Mouse (Mus musculus) hindbrain, embryonic 16.5 days (tissue): ENCODE measurements at regions not wholly inside any gene's neighbourhood (a gene's known extent, or its start where the extent isn't known, plus 50 kb on each side); places are given as distances from the start of the nearest gene placed in this dataset.

ENCODE experiments used
- ATAC-seq: fragments of 200-750 bp; cut with Nextera tagmentation; 2 replicates; pipeline ENCODE4 v1.8.0; 2017; ENCODE audit warnings: moderate TSS enrichment, moderate library complexity
- H3K27ac ChIP-seq: fragments of 300-500 bp; sonication (generic); 2 replicates; pipeline ENCODE4 v1.5.1; 2014; ENCODE audit warnings: low read depth, mild to moderate bottlenecking, control low read depth, low read length, moderate library complexity
- H3K27me3 ChIP-seq: fragments of 300-500 bp; sonication (generic); replicated peaks from 2 replicates; pipeline ENCODE4 v1.6.1; 2014; ENCODE audit warnings: low read length; ENCODE audit not compliant: control insufficient read depth, insufficient read depth
- H3K36me3 ChIP-seq: fragments of 300-500 bp; sonication (generic); 2 replicates; pipeline ENCODE4 v1.6.1; 2014; ENCODE audit warnings: mild to moderate bottlenecking, low read length, moderate library complexity, mixed read lengths; ENCODE audit not compliant: control insufficient read depth, insufficient read depth
- H3K4me1 ChIP-seq: fragments of 300-500 bp; sonication (generic); 2 replicates; pipeline ENCODE4 v1.6.1; 2014; ENCODE audit warnings: low read depth, low read length; ENCODE audit not compliant: control insufficient read depth, insufficient read depth
- H3K4me2 ChIP-seq: fragments of 300-500 bp; sonication (generic); 2 replicates; pipeline ENCODE4 v1.6.1; 2014; ENCODE audit warnings: mild to moderate bottlenecking, low read length, control low read depth, moderate library complexity
- H3K4me3 ChIP-seq: fragments of 300-500 bp; sonication (generic); 2 replicates; pipeline ENCODE4 v1.5.1; 2014; ENCODE audit warnings: mild to moderate bottlenecking, low read length, control low read depth, moderate library complexity
- H3K9ac ChIP-seq: fragments of 300-500 bp; sonication (generic); 2 replicates; pipeline ENCODE4 v1.6.1; 2014; ENCODE audit warnings: low read depth, mild to moderate bottlenecking, control low read depth, low read length, moderate library complexity
- H3K9me3 ChIP-seq: fragments of 300-500 bp; sonication (generic); 2 replicates; pipeline ENCODE4 v1.6.1; 2014; ENCODE audit warnings: mild to moderate bottlenecking, low read length, moderate library complexity; ENCODE audit not compliant: control insufficient read depth
- WGBS: fragments of 180-500 bp; shearing (Covaris S2); extraction: QIAGEN DNeasy Blood & Tissue Kit; methylation state at CpG from one replicate; pipeline ENCODE4 v1.1.7; 2014; 5-methylcytosine and 5-hydroxymethylcytosine counted together

DNA sequence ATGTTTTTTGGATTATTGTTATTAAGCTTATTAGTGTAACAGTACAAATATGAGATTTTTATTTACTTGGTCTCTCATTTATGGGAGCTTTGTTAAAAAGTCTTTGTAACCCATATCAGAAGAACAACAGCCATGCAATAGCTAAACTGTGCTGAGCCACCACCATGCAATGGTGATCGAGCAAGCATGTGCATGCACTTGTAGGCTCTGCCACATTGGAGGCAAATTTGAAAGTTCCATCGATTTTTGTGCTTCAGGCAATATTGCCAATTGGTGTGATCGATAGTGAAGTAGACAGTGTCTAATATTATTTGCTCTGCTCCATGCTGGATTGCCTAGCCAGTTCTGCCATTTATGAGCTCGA lies 164.6 kb upstream of the Atp2b1 start:
- H3K4me3 ChIP-seq = no peak overlapping the region
- H3K4me1 ChIP-seq = no peaks in the 10 kb centered on the region; the same call in 1 of the 2 replicates
- no peaks in the 10 kb centered on the region for H3K36me3 ChIP-seq
- WGBS = 53% methylated on average over 4 of the region's 4 CpGs
- no peaks in the 10 kb centered on the region for H3K27me3 ChIP-seq
- no peak overlapping the region for H3K27ac ChIP-seq
- H3K4me2 ChIP-seq = no peak overlapping the region
- H3K9ac ChIP-seq = no peak overlapping the region
- H3K9me3 ChIP-seq = no peaks in the 10 kb centered on the region
- ATAC-seq = no peak

DNA sequence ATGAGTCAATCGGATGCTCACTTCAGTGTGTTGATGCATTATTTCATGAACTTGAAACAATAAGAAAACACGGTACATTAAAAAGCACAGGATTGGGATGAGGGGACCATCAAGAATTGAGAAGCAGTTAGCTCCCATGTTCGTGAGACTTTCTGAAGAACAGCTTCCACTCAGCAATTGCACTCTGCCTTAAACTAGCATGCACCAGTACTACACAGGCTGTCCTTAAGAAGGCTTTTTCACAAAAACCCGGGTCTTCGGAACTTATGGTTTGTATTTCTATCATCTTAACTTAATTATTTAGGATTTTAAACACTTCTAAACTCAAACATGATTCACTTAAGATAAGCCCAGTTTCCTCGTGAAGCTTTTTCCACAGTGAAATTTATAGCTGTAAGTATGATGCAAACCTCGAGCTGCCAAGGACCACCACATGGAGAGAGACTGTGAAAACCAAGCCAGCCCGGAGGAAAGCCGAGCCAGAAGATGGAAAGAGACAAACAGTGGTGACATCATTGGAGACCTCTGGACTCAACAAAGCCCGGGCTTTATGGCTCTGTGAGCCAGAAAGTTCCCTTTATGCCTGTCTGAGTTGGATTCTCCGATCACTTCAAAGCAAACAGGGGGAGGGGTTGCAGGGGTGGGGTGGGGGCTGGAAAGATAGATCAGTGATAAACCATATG lies 162.7 kb upstream of the Atp2b1 start:
- Histone ChIP-seq H3K9ac (no peak overlapping the region), H3K27me3 (no peaks in the 10 kb centered on the region), H3K27ac (no peak overlapping the region), H3K4me3 (no peak overlapping the region), H3K4me1 (no peaks in the 10 kb centered on the region; the same call in 1 of the 2 replicates), H3K9me3 (no peaks in the 10 kb centered on the region), H3K36me3 (no peaks in the 10 kb centered on the region), H3K4me2 (no peak overlapping the region)
- WGBS = 59% methylated on average over 11 of the region's 11 CpGs
- ATAC-seq = peak; percentile 73

DNA sequence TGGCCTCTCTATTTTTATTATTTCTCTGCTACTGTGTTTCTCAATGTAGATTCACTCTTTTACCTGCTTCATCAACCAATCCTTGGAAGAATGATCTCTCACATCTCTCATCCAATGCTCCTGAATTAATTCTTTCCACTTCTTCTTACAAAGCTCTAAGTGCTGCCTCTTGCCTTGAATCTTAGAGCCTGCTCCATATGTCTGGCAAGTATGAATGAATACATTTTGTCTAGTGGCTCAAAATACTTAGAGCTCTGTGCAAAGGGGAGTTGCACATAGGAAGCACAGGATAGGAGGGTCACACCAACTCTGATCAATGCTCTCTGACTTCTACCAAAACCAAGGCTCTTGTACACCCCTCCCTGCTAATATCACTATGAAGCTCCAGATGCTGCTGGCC lies 153.1 kb upstream of the Atp2b1 start:
- no peak overlapping the region for H3K9ac ChIP-seq
- no peaks in the 10 kb centered on the region for H3K36me3 ChIP-seq
- no peak overlapping the region for H3K4me2 ChIP-seq
- no peak overlapping the region for H3K27ac ChIP-seq
- no peaks in the 10 kb centered on the region for H3K4me1 ChIP-seq
- no peak for ATAC-seq
- peaks cover 4% of the 10 kb centered on the region for H3K9me3 ChIP-seq
- H3K4me3 ChIP-seq = no peak overlapping the region
- H3K27me3 ChIP-seq = no peaks in the 10 kb centered on the region

DNA sequence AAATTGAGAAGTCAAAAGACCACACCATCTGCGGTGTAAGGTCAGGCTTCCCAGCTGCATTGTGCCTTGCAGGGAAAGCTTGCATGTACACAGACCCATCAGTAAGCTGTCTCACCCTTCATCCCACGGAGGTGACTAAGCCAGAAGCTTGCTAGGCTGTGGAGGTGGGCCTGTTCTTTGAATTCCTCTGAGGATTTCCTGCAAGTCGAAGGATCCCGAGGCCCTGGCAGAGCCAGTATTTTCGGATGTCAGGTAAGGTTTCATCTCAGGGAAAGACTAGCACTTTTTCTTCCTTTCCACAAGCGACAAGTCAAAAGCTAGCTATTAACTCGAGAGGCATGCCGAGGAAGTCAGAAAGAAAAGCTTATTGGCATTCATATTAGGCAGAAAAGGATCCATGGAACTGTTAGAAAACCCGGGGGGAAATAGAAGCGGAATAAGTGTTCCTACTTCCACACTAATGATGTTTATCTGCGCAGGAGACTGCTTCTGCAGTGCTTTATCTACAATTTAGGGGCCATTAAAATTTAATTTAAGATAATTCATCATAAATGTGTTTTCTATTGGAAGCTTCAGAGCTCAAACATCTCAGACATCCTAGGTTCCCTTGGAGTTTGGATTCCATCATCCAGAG lies 148.3 kb upstream of the Atp2b1 start:
- 69% methylated on average over 11 of the region's 11 CpGs for WGBS
- Histone ChIP-seq H3K27me3 (no peaks in the 10 kb centered on the region), H3K9ac (no peak overlapping the region), H3K4me1 (no peaks in the 10 kb centered on the region), H3K27ac (no peak overlapping the region), H3K4me2 (no peak overlapping the region), H3K36me3 (no peaks in the 10 kb centered on the region), H3K4me3 (no peak overlapping the region), H3K9me3 (peaks cover 4% of the 10 kb centered on the region)
- peak; percentile 50; the same call in 1 of the 2 replicates for ATAC-seq

DNA sequence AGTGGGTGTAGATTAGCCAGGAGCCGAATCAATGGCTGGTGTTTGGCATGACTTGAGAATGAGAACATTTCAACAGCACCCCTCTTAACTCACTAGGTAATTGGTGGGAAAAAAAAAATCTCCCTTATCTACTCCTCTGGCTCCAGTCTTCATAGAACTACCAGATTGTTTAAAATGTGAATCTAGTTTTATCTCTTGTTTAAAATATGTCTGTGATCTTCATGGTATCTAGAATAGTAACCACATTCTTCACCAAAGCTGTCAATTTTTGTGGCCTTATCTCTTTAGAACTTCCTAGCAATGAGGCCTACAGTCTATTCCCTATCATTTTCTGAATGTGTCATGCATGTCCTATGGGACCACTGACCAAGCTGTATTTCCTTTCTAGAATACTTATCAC lies 134.4 kb upstream of the Atp2b1 start:
- no peak overlapping the region for H3K27ac ChIP-seq
- H3K4me3 ChIP-seq = no peak overlapping the region
- H3K9ac ChIP-seq = no peak overlapping the region
- H3K4me1 ChIP-seq = no peaks in the 10 kb centered on the region
- no peaks in the 10 kb centered on the region for H3K9me3 ChIP-seq
- 97% methylated on average over 1 of the region's 1 CpGs for WGBS
- no peak for ATAC-seq
- H3K4me2 ChIP-seq = no peak overlapping the region
- H3K36me3 ChIP-seq = no peaks in the 10 kb centered on the region
- H3K27me3 ChIP-seq = no peaks in the 10 kb centered on the region

DNA sequence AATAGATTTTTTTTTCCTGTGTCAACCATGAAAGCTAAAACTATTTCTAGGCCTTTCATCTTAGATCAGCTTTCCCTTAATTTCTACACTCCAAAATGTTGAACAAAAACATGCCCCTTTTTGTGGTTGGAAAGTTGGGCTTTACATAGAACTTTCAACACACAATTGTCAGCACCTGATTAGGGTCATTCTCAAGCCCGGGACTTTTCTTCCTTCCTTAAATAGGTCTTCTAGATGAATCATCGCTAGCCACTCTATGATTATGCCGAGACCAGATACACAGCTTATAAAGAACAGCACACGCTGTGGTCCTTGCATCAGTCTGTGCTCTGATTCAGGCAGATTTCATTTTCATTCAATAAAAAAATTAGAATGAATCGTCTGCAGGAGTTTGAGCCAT lies 133.3 kb upstream of the Atp2b1 start:
- no peak for ATAC-seq
- 89% methylated on average over 5 of the region's 5 CpGs for WGBS

DNA sequence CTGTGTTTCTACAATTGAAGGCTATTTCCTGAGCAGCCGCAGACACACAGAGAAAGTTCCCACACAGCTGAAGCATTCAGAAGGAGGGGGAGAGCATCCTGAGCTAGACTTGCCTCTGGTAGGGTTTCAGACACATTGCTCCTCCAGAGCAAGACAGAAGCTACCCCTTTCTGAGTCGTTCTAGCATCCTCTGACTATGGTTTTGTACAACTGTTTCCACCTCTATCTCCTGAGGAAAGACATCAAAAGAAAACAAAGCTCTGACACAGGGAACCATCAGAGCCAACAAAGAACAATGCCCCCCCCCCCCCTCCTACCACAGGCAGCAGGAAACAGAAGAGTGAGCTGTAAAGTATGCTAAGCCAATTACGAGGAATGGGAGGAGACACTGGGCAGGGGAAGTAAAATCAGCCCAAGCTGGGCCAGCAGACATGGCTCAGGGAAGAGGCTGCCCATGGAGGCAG lies 132.3 kb upstream of the Atp2b1 start:
- Histone ChIP-seq H3K4me3 (no peak overlapping the region), H3K27me3 (no peaks in the 10 kb centered on the region), H3K9me3 (no peaks in the 10 kb centered on the region), H3K4me1 (no peaks in the 10 kb centered on the region), H3K27ac (no peak overlapping the region), H3K9ac (no peak overlapping the region), H3K36me3 (no peaks in the 10 kb centered on the region), H3K4me2 (no peak overlapping the region)
- no peak for ATAC-seq
- 28% methylated on average over 3 of the region's 3 CpGs for WGBS

More for the DNA sequence above, 133.3 kb upstream of the Atp2b1 start:
- no peaks in the 10 kb centered on the region for H3K4me1 ChIP-seq
- H3K4me3 ChIP-seq = no peak overlapping the region
- no peaks in the 10 kb centered on the region for H3K27me3 ChIP-seq
- H3K4me2 ChIP-seq = no peak overlapping the region
- H3K36me3 ChIP-seq = no peaks in the 10 kb centered on the region
- H3K9me3 ChIP-seq = no peaks in the 10 kb centered on the region
- no peak overlapping the region for H3K9ac ChIP-seq
- H3K27ac ChIP-seq = no peak overlapping the region

DNA sequence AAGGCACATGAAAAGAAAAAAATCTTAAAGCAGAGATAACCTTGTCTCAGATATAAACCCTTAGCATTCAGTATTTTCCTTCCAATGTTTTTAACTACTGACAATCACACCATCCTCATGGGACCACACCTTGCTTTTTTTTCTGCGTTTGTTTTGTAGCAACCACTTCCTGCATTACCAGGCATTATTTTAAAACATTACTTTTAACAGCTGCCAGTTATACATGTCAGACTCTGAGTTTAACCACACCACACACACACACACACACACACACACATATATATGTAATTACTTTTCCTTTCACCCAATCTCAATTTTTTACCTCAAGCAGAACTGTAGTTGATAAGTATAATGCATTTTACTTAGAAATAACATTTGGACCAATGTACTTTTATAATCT lies 128.8 kb upstream of the Atp2b1 start:
- no peak for ATAC-seq
- Histone ChIP-seq H3K27me3 (no peaks in the 10 kb centered on the region), H3K36me3 (no peaks in the 10 kb centered on the region), H3K4me1 (no peaks in the 10 kb centered on the region), H3K9ac (no peak overlapping the region), H3K9me3 (no peaks in the 10 kb centered on the region), H3K4me2 (no peak overlapping the region), H3K27ac (no peak overlapping the region), H3K4me3 (no peak overlapping the region)
- 88% methylated on average over 1 of the region's 1 CpGs for WGBS

DNA sequence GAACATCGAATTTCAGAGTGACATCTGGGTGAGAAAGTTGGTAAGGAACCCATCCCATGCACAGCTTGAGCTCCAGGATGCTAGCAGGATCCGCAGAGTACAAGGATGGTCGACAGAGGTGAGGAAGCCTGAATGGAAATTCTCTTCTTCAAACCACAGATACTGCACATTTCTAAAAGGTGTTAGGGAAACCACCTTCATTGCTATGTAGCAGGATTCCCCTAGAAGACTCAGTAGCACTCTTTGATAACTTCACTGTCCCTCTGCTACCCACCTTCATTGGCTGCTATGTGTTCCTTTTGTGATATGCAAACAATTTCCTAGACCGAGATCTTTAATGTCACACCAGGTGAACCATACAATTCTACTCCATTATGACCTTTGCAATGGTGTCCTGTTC lies 128.1 kb upstream of the Atp2b1 start:
- H3K27ac ChIP-seq = no peak overlapping the region
- no peak overlapping the region for H3K9ac ChIP-seq
- no peaks in the 10 kb centered on the region for H3K4me1 ChIP-seq
- H3K4me3 ChIP-seq = no peak overlapping the region
- H3K9me3 ChIP-seq = no peaks in the 10 kb centered on the region
- 89% methylated on average over 4 of the region's 4 CpGs for WGBS
- H3K27me3 ChIP-seq = no peaks in the 10 kb centered on the region
- H3K4me2 ChIP-seq = no peak overlapping the region
- ATAC-seq = no peak
- no peaks in the 10 kb centered on the region for H3K36me3 ChIP-seq
